Comparison of ENCODE assay signal across 2 mouse cellular contexts in the genomic region with DNA sequence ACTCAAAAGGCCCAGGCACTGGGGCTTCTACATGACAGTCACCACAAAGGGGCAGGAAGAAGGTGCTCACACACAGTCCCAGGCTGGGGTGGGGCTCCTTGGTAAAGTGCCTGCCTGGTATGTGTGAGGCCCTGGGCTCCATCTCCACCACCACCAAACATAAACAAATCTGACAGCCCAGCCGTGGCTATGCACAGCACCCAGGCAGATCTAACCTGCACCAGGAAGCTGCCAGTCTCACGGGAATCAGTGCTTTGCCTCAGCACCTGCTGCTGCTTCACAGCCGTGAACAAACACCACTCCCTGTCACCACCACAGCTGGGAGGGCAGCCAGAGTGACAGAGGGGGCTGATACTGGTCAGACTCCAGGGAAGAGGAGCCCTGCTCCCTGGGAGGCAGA.
TF ChIP-seq lines count a peak whose summit lies in the region.

No protein-coding gene starts in this region.

TF ChIP-seq in CH12.LX, 34 proteins besides CTCF, POLR2A, EP300 and RAD21:
- TF ChIP-seq SIN3A (IDR thresholded peaks at IDR 0.05; ENCODE audit: low read length), result peak; percentile 56; the same call in 1 of the 2 replicates
- peak; percentile 35; the same call in 1 of the 2 replicates for TF ChIP-seq TCF12 (IDR thresholded peaks at IDR 0.05; ENCODE audit: low read depth, low read length)
- peak; percentile 46 for TF ChIP-seq ETS1 (conservative IDR thresholded peaks at IDR 0.05; ENCODE audit: low read depth, low read length)
- no peak for TF ChIP-seq SMC3 (IDR thresholded peaks at IDR 0.05; ENCODE audit: low read depth, low read length)
- 0 out of 2 replicates have a peak, but pooled peaks have one; percentile 31 for TF ChIP-seq MXI1 (IDR thresholded peaks at IDR 0.05; ENCODE audit: low read depth, low read length)
- peak; percentile 54 for TF ChIP-seq BHLHE40 (IDR thresholded peaks at IDR 0.05; ENCODE audit: low read depth, low read length)

TF ChIP-seq in myocyte, 11 proteins besides CTCF, POLR2A, EP300 and RAD21:
- peak; percentile 63 to 97 (median 92) for TF ChIP-seq MYOD1 (IDR thresholded peaks at IDR 0.05; ENCODE audit: control insufficient read depth in 1 of 3, insufficient read length in 2 of 3, low read depth in 2 of 3)
- no peak for TF ChIP-seq TCF12 (IDR thresholded peaks at IDR 0.05; ENCODE audit: insufficient read depth, poor library complexity, severe bottlenecking)
- TF ChIP-seq SRF (IDR thresholded peaks at IDR 0.05; ENCODE audit: control insufficient read depth, insufficient read length, low read depth), result no peak
- no peak for TF ChIP-seq REST (IDR thresholded peaks at IDR 0.05; ENCODE audit: insufficient read depth, insufficient read length)
- TF ChIP-seq TCF3 (IDR thresholded peaks at IDR 0.05; ENCODE audit: insufficient read length, low read depth), result peak; percentile 69
- peak; percentile 38 to 92 (median 87) for TF ChIP-seq MYOG (IDR thresholded peaks at IDR 0.05; ENCODE audit: control insufficient read depth in 1 of 3, insufficient read depth in 1 of 3, insufficient read length in 2 of 3, low read depth in 2 of 3)
TF ChIP-seq in myocyte: peak in this region for 3.
